9 mouse cellular contexts compared by ENCODE assay signal in the genomic region with DNA sequence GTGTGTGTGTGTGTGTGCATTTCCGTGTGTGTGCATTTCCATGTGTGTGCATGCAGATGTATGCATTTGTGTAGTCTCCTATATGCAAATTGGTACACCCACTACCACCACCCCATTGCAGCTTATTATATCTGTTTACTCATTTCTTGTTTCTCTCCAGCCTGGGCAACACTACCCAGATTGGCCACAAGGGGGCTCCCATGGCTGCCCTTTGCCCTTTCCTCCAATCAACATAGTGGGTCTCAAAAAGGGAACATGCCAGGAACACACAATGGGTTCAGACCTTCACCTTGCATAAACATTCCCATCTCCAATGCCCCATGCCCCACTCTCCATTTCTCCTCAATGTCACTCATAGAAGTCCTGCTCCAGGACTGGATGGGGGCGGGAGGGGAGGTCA. TPM values are rescaled to one million over a fixed set of nuclear protein-coding genes. Genes with fewer than 3 reads are reported as not detected.
DNase-seq lines count a peak whose midpoint lies in the region; ATAC-seq and TF ChIP-seq lines count a peak whose summit lies in the region.
"Had no signal": no experiment of that assay in that cellular context is flagged by ENCODE, and none has a peak within 500 bp of the region (broad histone marks: within the 10 kb centered on the region; RNA-seq: fewer than 3 reads in every experiment).

No protein-coding gene starts in this region.

- H3K4me3 ChIP-seq in intestine, embryonic 14.5 days (ENCODE audit: low read depth, low read length) = no peak overlapping the region
- H3K4me3 ChIP-seq in intestine, embryonic 15.5 days (replicated peaks) = no peak overlapping the region
- no peak overlapping the region for H3K4me3 ChIP-seq in C2C12 (ENCODE audit: insufficient read depth, poor library complexity, severe bottlenecking)
- H3K4me3 ChIP-seq in cortical plate, adult 2 months (ENCODE audit: insufficient read depth, low read length) = no peak overlapping the region
- H3K4me3 ChIP-seq in liver, postnatal 0 days (ENCODE audit: low read depth, low read length) = no peak overlapping the region
- H3K4me3 ChIP-seq: erythroblast, embryonic 14.5 days had no signal

- no peak overlapping the region for H3K4me2 ChIP-seq in intestine, embryonic 14.5 days (ENCODE audit: low read length)
- H3K4me2 ChIP-seq in intestine, embryonic 15.5 days (replicated peaks) = no peak overlapping the region
- no peak overlapping the region for H3K4me2 ChIP-seq in liver, postnatal 0 days (ENCODE audit: low read depth, low read length)

- TF ChIP-seq POLR2A in cortical plate, adult 2 months (IDR thresholded peaks at IDR 0.05; ENCODE audit: extremely low read depth, insufficient read depth, low read length) = no peak

- no peaks in the 10 kb centered on the region for H3K4me1 ChIP-seq in intestine, embryonic 14.5 days (replicated peaks; ENCODE audit: control insufficient read depth, insufficient read depth, low read length)
- H3K4me1 ChIP-seq in intestine, embryonic 15.5 days (replicated peaks) = no peaks in the 10 kb centered on the region
- no peaks in the 10 kb centered on the region for H3K4me1 ChIP-seq in cortical plate, adult 2 months (ENCODE audit: control insufficient read depth, insufficient read depth, low read length)
- peaks cover 2% of the 10 kb centered on the region; the same call in 1 of the 2 replicates for H3K4me1 ChIP-seq in liver, postnatal 0 days (ENCODE audit: insufficient read depth)

- H3K9me3 ChIP-seq in intestine, embryonic 14.5 days (ENCODE audit: control insufficient read depth, low read length) = no peaks in the 10 kb centered on the region
- no peaks in the 10 kb centered on the region for H3K9me3 ChIP-seq in intestine, embryonic 15.5 days
- no peaks in the 10 kb centered on the region; the same call in 1 of the 2 replicates for H3K9me3 ChIP-seq in liver, postnatal 0 days (ENCODE audit: low read length)

- H3K27me3 ChIP-seq in intestine, embryonic 14.5 days (replicated peaks; ENCODE audit: control insufficient read depth, insufficient read depth, low read length) = no peaks in the 10 kb centered on the region
- no peaks in the 10 kb centered on the region for H3K27me3 ChIP-seq in intestine, embryonic 15.5 days (replicated peaks)
- H3K27me3 ChIP-seq in C2C12 (ENCODE audit: control insufficient read depth, insufficient read depth, insufficient read length) = peaks cover 17% of the 10 kb centered on the region
- H3K27me3 ChIP-seq in liver, postnatal 0 days (ENCODE audit: insufficient read depth, low read length) = no peaks in the 10 kb centered on the region

- H3K36me3 ChIP-seq in intestine, embryonic 14.5 days (ENCODE audit: control insufficient read depth, insufficient read depth, low read length) = no peaks in the 10 kb centered on the region
- no peaks in the 10 kb centered on the region for H3K36me3 ChIP-seq in intestine, embryonic 15.5 days
- no peaks in the 10 kb centered on the region for H3K36me3 ChIP-seq in C2C12 (ENCODE audit: control insufficient read depth, insufficient read depth)
- H3K36me3 ChIP-seq in liver, postnatal 0 days (replicated peaks; ENCODE audit: insufficient read depth, low read length) = no peaks in the 10 kb centered on the region

- peak; percentile 32 for TF ChIP-seq CTCF in C2C12 (IDR thresholded peaks at IDR 0.05; ENCODE audit: control insufficient read depth, insufficient read depth, insufficient read length)
- peak; percentile 39 for TF ChIP-seq CTCF in cortical plate, adult 2 months (IDR thresholded peaks at IDR 0.05; ENCODE audit: extremely low read depth, insufficient read depth, low read length)
- peak; percentile 87 for TF ChIP-seq CTCF in liver, postnatal 0 days (IDR thresholded peaks at IDR 0.05; ENCODE audit: low read depth)

- H3K79me2 ChIP-seq in C2C12 (ENCODE audit: control insufficient read depth, insufficient read depth) = no peaks in the 10 kb centered on the region

- WGBS in intestine, embryonic 14.5 days = 78% methylated on average over 2 of the region's 2 CpGs
- WGBS in intestine, embryonic 15.5 days = 57% methylated on average over 2 of the region's 2 CpGs
- 48% methylated on average over 2 of the region's 2 CpGs for WGBS in liver, postnatal 0 days (ENCODE audit: insufficient replicate concordance)

- no peak for ATAC-seq in intestine, embryonic 14.5 days (replicated peaks; ENCODE audit: low FRiP score, low TSS enrichment, low read depth)
- ATAC-seq in intestine, embryonic 15.5 days = no peak
- ATAC-seq in liver, postnatal 0 days = no peak

- no peak overlapping the region for H3K27ac ChIP-seq in intestine, embryonic 14.5 days (ENCODE audit: low read depth)
- H3K27ac ChIP-seq in intestine, embryonic 15.5 days = no peak overlapping the region
- no peak overlapping the region for H3K27ac ChIP-seq in cortical plate, adult 2 months (ENCODE audit: insufficient read depth, low read length)
- no peak overlapping the region for H3K27ac ChIP-seq in liver, postnatal 0 days (ENCODE audit: low read depth)

- peak; percentile 64 for DNase-seq in intestine, embryonic 14.5 days (ENCODE audit: low spot score)
- DNase-seq in Muller cell, postnatal 12 days (ENCODE audit: inconsistent ontology term) = peak; percentile 31
- peak; percentile 73 for DNase-seq in liver, postnatal 0 days
- peak; percentile 74 to 83 for DNase-seq in spleen, postnatal 10 days (ENCODE audit: low spot score in 2 of 2)
- DNase-seq in right cerebral cortex, adult 18-20 months = no peak

- H3K79me3 ChIP-seq in C2C12 (ENCODE audit: low read depth) = no peaks in the 10 kb centered on the region

- H3ac ChIP-seq in C2C12 (ENCODE audit: control insufficient read depth, insufficient read length, low read depth) = no peak overlapping the region

- H3K9ac ChIP-seq in intestine, embryonic 14.5 days (ENCODE audit: low read length) = no peak overlapping the region
- no peak overlapping the region for H3K9ac ChIP-seq in intestine, embryonic 15.5 days
- no peak overlapping the region for H3K9ac ChIP-seq in liver, postnatal 0 days (replicated peaks)

- no peak for TF ChIP-seq EP300 in liver, postnatal 0 days (IDR thresholded peaks at IDR 0.05; ENCODE audit: low read depth)

TF ChIP-seq in C2C12, 6 proteins besides CTCF, POLR2A, EP300 and RAD21:
- TF ChIP-seq CEBPB (IDR thresholded peaks at IDR 0.05; ENCODE audit: low read depth) (no peak), FOSL1 (IDR thresholded peaks at IDR 0.05; ENCODE audit: insufficient read depth, low read length, poor library complexity, severe bottlenecking) (no peak), MAX (IDR thresholded peaks at IDR 0.05) (no peak), USF1 (IDR thresholded peaks at IDR 0.05; ENCODE audit: low read depth) (no peak), MYOG (IDR thresholded peaks at IDR 0.05; ENCODE audit: control insufficient read depth, extremely low read depth, insufficient read length) (no peak), MYOD1 (IDR thresholded peaks at IDR 0.05; ENCODE audit: control insufficient read depth, insufficient read length, low read depth) (no peak)
TF ChIP-seq in C2C12: peak in this region for 0.

RNA-seq across cellular contexts. Expression of a gene that starts 24.3 kb away (rescaled TPM):
- polyA plus RNA-seq in intestine, embryonic 14.5 days (2014; fragmentation: Nextera tagmentation; extraction: Ambion mirVana) = 9.9 and 13.0 TPM in 2 replicates
- polyA plus RNA-seq in intestine, embryonic 15.5 days (2015; fragmentation: Nextera tagmentation; extraction: Ambion mirVana) = 9.0 and 10.0 TPM in 2 replicates
- polyA plus RNA-seq in C2C12 (2012; fragmentation: generic; extraction: Trizol) = 10.3 TPM
- 5.5 TPM in 2 replicates for polyA plus RNA-seq in cortical plate, adult 2 months (2012; rRNA removed)
- polyA plus RNA-seq in liver, postnatal 0 days (2015; fragmentation: Nextera tagmentation; extraction: Ambion mirVana) = 2.1 and 2.8 TPM in 2 replicates

Comparison
In these comparisons a context has a peak if more than half of its experiments do, and no peak if none do; other contexts are left out.
1. CTCF ChIP-seq: peak in every context shown above with its lines; median percentile 87 in liver, postnatal 0 days; 39 in cortical plate, adult 2 months; 32 in C2C12.